Mouse (Mus musculus) heart, adult 2 months (tissue): ENCODE data around the gene Col4a2.

Source experiments
- CTCF ChIP-seq: fragments of 200-600 bp; IDR thresholded peaks from 2 replicates; pipeline ENCODE4 v1.8.1; 2022; ENCODE audit warnings: antibody characterized with exemption, mild to moderate bottlenecking, moderate library complexity
- EP300 ChIP-seq: fragments of 200-500 bp; IDR thresholded peaks from 2 replicates; pipeline ENCODE4 v1.6.1; 2011; ENCODE audit warnings: low read depth, low read length, control low read depth; ENCODE audit not compliant: insufficient read depth
- POLR2A ChIP-seq: fragments of 200-500 bp; IDR thresholded peaks from 2 replicates; pipeline ENCODE4 v1.6.1; 2011; ENCODE audit warnings: mild to moderate bottlenecking, low read depth, low read length, control low read depth; ENCODE audit not compliant: insufficient read depth

DNA sequence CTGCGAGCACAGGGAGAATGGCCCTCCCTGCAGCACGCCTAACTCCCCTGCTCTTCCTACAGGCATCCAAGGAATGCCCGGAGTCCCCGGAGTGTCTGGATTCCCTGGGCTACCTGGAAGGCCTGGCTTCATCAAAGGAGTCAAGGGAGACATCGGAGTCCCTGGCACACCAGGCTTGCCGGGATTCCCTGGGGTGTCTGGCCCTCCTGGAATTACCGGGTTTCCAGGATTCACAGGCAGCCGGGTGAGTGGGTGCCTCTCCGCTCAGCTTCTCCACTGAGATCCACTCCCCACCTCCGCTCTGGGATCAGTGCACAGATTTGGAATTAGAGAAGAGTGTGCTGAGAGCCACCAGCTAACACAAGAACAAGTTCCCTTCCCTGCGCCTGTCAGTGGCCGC is 125.3 kb downstream of the Col4a2 start:
- TF ChIP-seq EP300 (no peak), CTCF (no peak), POLR2A (no peak)
